Mouse (Mus musculus) heart, embryonic 14.5 days (tissue): Measurements from ENCODE around the gene C2cd4d. TPM values are rescaled to one million over a fixed set of nuclear protein-coding genes. Genes with fewer than 3 reads are reported as not detected.

Source experiments
- ATAC-seq: fragments of 200-750 bp; cut with Nextera tagmentation; 2 replicates; pipeline ENCODE4 v1.8.0; 2017; ENCODE audit warnings: low read depth, moderate TSS enrichment; ENCODE audit not compliant: insufficient number of reproducible peaks, insufficient read depth, low FRiP score
- H3K27ac ChIP-seq, 2 experiments: fragments of 200-500 bp in 1 of 2; fragments of 300-500 bp in 1 of 2; sonication (generic) in 1 of 2; replicated peaks in 1 of 2; 2 replicates each; pipeline ENCODE4 v1.5.1; 2012 to 2014; ENCODE audit warnings: low read depth in 2 of 2, low read length in 2 of 2, control low read depth in 1 of 2, mild to moderate bottlenecking in 1 of 2, mixed read lengths in 1 of 2; ENCODE audit not compliant: control insufficient read depth in 1 of 2, insufficient read depth in 1 of 2
- H3K27me3 ChIP-seq: fragments of 300-500 bp; sonication (generic); 2 replicates; pipeline ENCODE4 v1.6.1; 2014; ENCODE audit warnings: mild to moderate bottlenecking, low read length, control low read depth; ENCODE audit not compliant: control insufficient read depth, insufficient read depth
- H3K36me3 ChIP-seq: fragments of 300-500 bp; sonication (generic); 2 replicates; pipeline ENCODE4 v1.6.1; 2014; ENCODE audit warnings: mild to moderate bottlenecking, control low read depth, low read length, mixed read lengths; ENCODE audit not compliant: control insufficient read depth, insufficient read depth
- H3K4me1 ChIP-seq, 2 experiments: fragments of 200-500 bp in 1 of 2; fragments of 300-500 bp in 1 of 2; sonication (generic) in 1 of 2; 2 replicates each; pipeline ENCODE4 v1.6.1; 2012 to 2014; ENCODE audit warnings: low read length in 2 of 2, control low read depth in 1 of 2, mixed read lengths in 1 of 2; ENCODE audit not compliant: control insufficient read depth in 2 of 2, insufficient read depth in 2 of 2
- H3K4me2 ChIP-seq: fragments of 300-500 bp; sonication (generic); 2 replicates; pipeline ENCODE4 v1.6.1; 2014; ENCODE audit warnings: mild to moderate bottlenecking, low read length
- H3K4me3 ChIP-seq, 2 experiments: fragments of 200-500 bp in 1 of 2; fragments of 300-500 bp in 1 of 2; sonication (generic) in 1 of 2; 2 replicates each; pipeline ENCODE4 v1.5.1; 2012 to 2014; ENCODE audit warnings: low read length in 2 of 2, mild to moderate bottlenecking in 2 of 2, control low read depth in 1 of 2, low read depth in 1 of 2, moderate library complexity in 1 of 2; ENCODE audit not compliant: control insufficient read depth in 1 of 2, insufficient read depth in 1 of 2
- H3K9ac ChIP-seq: fragments of 300-500 bp; sonication (generic); 2 replicates; pipeline ENCODE4 v1.6.1; 2014; ENCODE audit warnings: mild to moderate bottlenecking, low read length
- H3K9me3 ChIP-seq: fragments of 300-500 bp; sonication (generic); 2 replicates; pipeline ENCODE4 v1.6.1; 2016; ENCODE audit warnings: low read length, control low read depth; ENCODE audit not compliant: control insufficient read depth
- WGBS: fragments of 180-500 bp; shearing (Covaris S2); extraction: QIAGEN DNeasy Blood & Tissue Kit; methylation state at CpG from one replicate; pipeline ENCODE4 v1.1.7; 2014; 5-methylcytosine and 5-hydroxymethylcytosine counted together
- polyA plus RNA-seq: library from polyadenylated mRNA; unstranded; fragments of >200 nt; fragmentation: Nextera tagmentation; extraction: Ambion mirVana; gene quantifications from 2 replicates; pipeline ENCODE4 v1.2.1, GENCODE M21; 2014

The C2cd4d gene
- polyA plus RNA-seq, 1 experiment from 2014 or later = 0.53 TPM

DNA sequence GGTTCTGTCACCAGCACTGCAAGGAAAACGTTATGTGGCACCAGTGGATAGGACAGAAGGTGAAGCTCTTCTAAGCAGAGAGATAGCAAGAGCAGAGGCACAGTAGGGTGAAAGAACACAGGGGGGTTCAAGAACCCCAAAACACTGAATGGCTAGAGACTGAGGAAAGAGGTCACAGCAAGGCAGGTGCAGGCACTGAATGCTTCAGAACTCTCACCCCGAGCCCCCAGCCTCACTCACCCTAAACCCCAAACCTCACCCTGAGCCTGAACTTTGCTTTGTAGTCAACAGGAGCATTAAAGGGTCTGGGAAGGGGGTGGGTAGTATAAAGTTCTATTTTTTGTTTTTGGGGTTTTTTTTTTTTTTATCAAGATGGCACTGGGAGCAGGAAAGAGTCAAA lies 14.1 kb upstream of the C2cd4d start:
- Histone ChIP-seq H3K4me3 (no peak overlapping the region), H3K4me1 (no peaks in the 10 kb centered on the region), H3K9me3 (0 out of 2 replicates have a peak, but pooled peaks cover 2% of the 10 kb centered on the region), H3K9ac (no peak overlapping the region), H3K36me3 (no peaks in the 10 kb centered on the region), H3K27me3 (no peaks in the 10 kb centered on the region), H3K27ac (no peak overlapping the region), H3K4me2 (no peak overlapping the region)
- WGBS = 57% methylated on average over 2 of the region's 2 CpGs
- ATAC-seq = no peak

DNA sequence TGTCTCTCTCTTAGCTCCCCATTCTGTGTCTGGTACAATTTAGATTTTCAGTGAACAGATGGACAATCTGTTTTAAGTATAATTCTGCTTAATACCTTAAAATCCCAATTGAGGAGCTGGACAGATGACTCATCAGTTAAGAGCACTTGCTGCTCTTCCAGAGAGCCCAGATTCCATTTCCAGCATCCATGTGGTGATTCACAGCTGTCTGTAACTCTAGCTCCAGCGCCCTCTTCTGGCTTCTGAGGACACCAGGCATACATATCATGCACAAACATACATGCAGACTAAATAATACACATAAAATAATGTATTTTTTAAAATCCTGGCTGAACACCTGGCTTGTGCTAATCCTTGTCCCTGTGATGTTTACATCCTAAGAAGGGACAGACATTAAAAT lies 1.4 kb upstream of the C2cd4d start:
- Histone ChIP-seq H3K4me2 (no peak overlapping the region), H3K4me1 (no peaks in the 10 kb centered on the region), H3K36me3 (no peaks in the 10 kb centered on the region), H3K9me3 (0 out of 2 replicates have a peak, but pooled peaks cover 5% of the 10 kb centered on the region), H3K4me3 (no peak overlapping the region), H3K27me3 (peaks cover 41% of the 10 kb centered on the region), H3K27ac (no peak overlapping the region), H3K9ac (no peak overlapping the region)
- ATAC-seq = no peak
- 0% methylated on average over 1 of the region's 1 CpGs for WGBS

DNA sequence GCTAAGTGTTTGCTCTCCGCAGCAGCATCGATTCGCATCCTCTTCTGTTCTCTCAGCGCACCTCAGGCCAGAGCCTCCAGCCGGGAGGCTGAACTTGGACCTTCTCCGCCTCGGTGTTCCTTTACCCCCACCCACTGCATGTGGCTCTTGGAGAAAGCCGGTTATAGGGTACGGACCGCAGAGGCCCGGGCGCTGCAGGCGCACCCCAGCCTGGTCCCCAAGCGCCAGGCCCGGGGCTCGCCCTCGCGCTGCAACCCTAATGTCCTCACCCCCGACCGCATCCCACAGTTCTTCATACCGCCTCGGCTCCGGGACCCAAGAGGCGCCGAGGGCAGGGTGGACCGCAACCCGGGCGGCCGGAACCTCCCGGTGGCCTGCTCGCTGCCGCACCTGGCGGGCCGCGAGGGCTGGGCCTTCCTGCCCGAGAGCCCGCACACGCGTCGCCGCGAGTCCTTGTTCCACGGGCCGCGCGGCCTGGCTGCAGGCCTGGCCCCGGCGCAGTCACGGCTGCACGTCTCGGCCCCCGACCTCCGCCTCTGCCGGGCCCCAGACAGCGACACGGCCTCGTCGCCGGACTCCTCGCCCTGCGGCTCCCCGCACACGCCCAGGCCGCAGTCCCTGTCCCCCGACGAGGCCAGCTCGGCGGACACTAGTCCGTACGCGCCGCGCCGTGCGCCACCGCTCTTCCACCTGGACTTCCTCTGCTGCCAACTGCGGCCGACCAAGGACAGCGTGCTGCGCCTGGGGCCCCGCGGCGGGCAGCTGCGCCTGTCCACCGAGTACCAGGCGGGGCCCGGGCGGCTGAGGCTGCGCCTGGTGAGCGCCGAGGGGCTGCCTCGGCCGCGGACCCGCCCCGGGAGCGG lies 1.3 kb downstream of the C2cd4d start:
- peak overlapping the region; percentile 61 to 65 for H3K4me3 ChIP-seq
- peak; percentile 48 for ATAC-seq
- H3K27ac ChIP-seq = no peak overlapping the region
- peak overlapping the region; percentile 78 for H3K9ac ChIP-seq
- peaks cover 44% of the 10 kb centered on the region for H3K27me3 ChIP-seq
- 0 out of 2 replicates have a peak, but pooled peaks cover 3% of the 10 kb centered on the region for H3K9me3 ChIP-seq
- peak overlapping the region; percentile 97 for H3K4me2 ChIP-seq
- no peaks in the 10 kb centered on the region for H3K4me1 ChIP-seq
- 5% methylated on average over 97 of the region's 97 CpGs for WGBS
- H3K36me3 ChIP-seq = no peaks in the 10 kb centered on the region

DNA sequence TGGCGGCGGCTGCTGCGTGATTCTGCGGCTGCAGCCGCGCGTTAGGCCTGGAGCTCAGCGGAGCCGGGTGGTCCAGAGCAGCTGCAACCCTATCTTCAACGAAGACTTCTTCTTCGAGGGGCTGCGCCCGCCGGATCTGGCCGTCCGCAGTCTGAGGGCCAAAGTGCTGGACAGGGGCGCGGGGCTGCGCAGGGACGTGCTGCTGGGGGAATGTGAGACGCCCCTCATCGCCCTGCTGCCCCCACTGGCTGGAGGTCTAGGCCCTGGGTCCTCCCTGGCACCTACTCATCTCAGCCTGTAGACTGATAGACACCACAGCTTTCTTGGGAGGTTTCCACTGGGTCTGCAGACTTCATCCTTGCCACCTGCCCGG lies 1.9 kb downstream of the C2cd4d start:
- 5% methylated on average over 23 of the region's 23 CpGs for WGBS
- Histone ChIP-seq H3K4me1 (no peaks in the 10 kb centered on the region), H3K27me3 (peaks cover 44% of the 10 kb centered on the region), H3K4me3 (peak overlapping the region; percentile 61 to 65), H3K27ac (no peak overlapping the region), H3K9ac (peak overlapping the region; percentile 78), H3K36me3 (no peaks in the 10 kb centered on the region), H3K4me2 (peak overlapping the region; percentile 97), H3K9me3 (0 out of 2 replicates have a peak, but pooled peaks cover 3% of the 10 kb centered on the region)
- 0 out of 2 replicates have a peak, but pooled peaks have one; percentile 42 for ATAC-seq

DNA sequence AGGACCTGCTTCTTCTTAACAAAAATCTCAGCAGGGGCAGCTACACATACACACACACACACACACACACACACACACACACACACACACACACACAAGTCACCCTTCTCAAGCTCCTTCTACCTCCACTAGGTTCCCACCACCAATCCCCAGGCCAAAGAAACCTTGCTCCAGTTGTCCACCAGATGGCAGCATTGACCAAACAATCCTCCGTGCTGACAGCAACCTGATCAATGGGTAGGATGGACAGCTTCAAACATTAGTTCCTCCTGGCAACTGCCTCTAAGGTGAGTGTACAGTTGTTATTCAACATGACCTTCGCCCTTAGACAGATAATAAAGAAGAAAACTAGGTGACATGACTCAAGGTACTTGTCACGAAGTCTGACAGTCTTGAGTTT lies 4.5 kb downstream of the C2cd4d start:
- no peak for ATAC-seq
- Histone ChIP-seq H3K4me3 (no peak overlapping the region), H3K4me1 (peaks cover 0 to 5% of the 10 kb centered on the region in 2 experiments; a peak in 2 of 4 replicates), H3K9me3 (0 out of 2 replicates have a peak, but pooled peaks cover 3% of the 10 kb centered on the region), H3K4me2 (no peak overlapping the region), H3K27me3 (peaks cover 42% of the 10 kb centered on the region), H3K27ac (no peak overlapping the region), H3K36me3 (no peaks in the 10 kb centered on the region), H3K9ac (no peak overlapping the region)
- 23% methylated on average over 3 of the region's 3 CpGs for WGBS

DNA sequence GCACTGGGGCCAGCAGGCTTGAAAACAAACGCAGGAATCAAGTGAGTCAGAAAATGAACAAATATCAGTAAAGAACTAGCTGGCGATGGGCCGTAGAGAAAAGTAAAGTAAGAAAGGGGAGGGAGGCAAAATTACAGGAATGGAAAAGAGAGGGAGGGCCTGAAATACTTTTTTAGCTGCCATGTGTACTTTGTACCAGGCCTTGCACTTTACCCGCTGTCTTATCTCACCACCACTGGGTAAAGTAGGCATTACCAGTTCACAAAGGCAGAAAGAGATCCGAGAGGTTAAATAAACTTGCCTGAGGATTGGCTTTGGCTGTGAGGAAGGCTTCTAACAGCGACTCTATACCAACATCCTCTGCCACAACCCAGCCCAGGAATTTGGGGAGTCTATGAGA lies 5.3 kb downstream of the C2cd4d start:
- ATAC-seq = no peak
- Histone ChIP-seq H3K27ac (no peak overlapping the region), H3K36me3 (no peaks in the 10 kb centered on the region)

DNA sequence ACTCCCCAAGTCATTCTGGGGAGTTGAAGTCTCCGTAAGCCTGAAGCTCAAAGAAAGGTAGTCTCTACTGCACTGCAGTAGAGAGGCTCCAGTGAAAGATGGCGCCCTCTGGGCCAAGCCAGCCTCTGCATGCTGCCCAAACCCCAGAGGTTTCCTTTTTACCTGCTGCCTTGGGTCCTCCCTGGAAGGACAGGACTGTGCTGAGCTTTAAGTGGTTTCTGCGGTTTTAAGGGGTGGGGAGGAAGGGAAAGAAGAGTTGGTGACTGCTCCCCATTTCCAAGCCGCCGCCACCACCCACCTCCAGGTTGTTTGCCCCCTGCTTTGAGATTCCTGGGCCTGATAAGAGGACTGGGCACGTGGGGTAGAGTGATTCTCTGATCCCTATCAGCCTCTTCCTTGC lies 6.4 kb downstream of the C2cd4d start:
- Histone ChIP-seq H3K4me1 (peaks cover 9 to 17% of the 10 kb centered on the region in 2 experiments; a peak in 3 of 4 replicates), H3K9ac (no peak overlapping the region), H3K4me2 (no peak overlapping the region), H3K36me3 (no peaks in the 10 kb centered on the region), H3K4me3 (no peak overlapping the region), H3K27me3 (peaks cover 24% of the 10 kb centered on the region), H3K27ac (no peak overlapping the region), H3K9me3 (no peaks in the 10 kb centered on the region)
- no peak for ATAC-seq
- 69% methylated on average over 6 of the region's 6 CpGs for WGBS

More for the DNA sequence above, 5.3 kb downstream of the C2cd4d start:
- H3K4me2 ChIP-seq = no peak overlapping the region
- H3K27me3 ChIP-seq = peaks cover 35% of the 10 kb centered on the region
- WGBS = 69% methylated on average over 6 of the region's 6 CpGs
- H3K9ac ChIP-seq = no peak overlapping the region
- H3K4me3 ChIP-seq = no peak overlapping the region
- H3K4me1 ChIP-seq = peaks cover 2 to 13% of the 10 kb centered on the region in 2 experiments; a peak in 3 of 4 replicates
- H3K9me3 ChIP-seq = 0 out of 2 replicates have a peak, but pooled peaks cover 3% of the 10 kb centered on the region
